Mouse (Mus musculus) C2C12 (cell line): ENCODE data around the gene H1fnt. TPM values are rescaled to one million over a fixed set of nuclear protein-coding genes. Genes with fewer than 3 reads are reported as not detected.

Experiments used
- H3K27me3 ChIP-seq: one replicate; pipeline ENCODE4 v1.6.1; 2011; ENCODE audit not compliant: control insufficient read depth, insufficient read depth, insufficient read length
- H3K36me3 ChIP-seq: one replicate; pipeline ENCODE4 v1.6.1; 2011; ENCODE audit not compliant: control insufficient read depth, insufficient read depth
- H3K4me3 ChIP-seq: one replicate; pipeline ENCODE4 v1.5.1; 2011; ENCODE audit warnings: mild to moderate bottlenecking, control low read depth; ENCODE audit not compliant: poor library complexity, insufficient read depth, severe bottlenecking
- H3K79me2 ChIP-seq: one replicate; pipeline ENCODE4 v1.6.1; 2011; ENCODE audit not compliant: control insufficient read depth, insufficient read depth
- H3K79me3 ChIP-seq: one replicate; pipeline ENCODE4 v1.6.1; 2011; ENCODE audit warnings: low read depth, control low read depth
- H3ac ChIP-seq: one replicate; pipeline ENCODE3; 2011; ENCODE audit warnings: low read depth; ENCODE audit not compliant: control insufficient read depth, insufficient read length
- CEBPB ChIP-seq: IDR thresholded peaks from one replicate; pipeline ENCODE4 v1.6.1; 2011; ENCODE audit warnings: low read depth, mild to moderate bottlenecking, control low read depth, moderate library complexity
- CTCF ChIP-seq: IDR thresholded peaks from one replicate; pipeline ENCODE4 v1.5.1; 2011; ENCODE audit not compliant: control insufficient read depth, insufficient read depth, insufficient read length
- FOSL1 ChIP-seq: IDR thresholded peaks from one replicate; pipeline ENCODE4 v1.8.0; 2011; ENCODE audit warnings: mild to moderate bottlenecking, low read length; ENCODE audit not compliant: poor library complexity, insufficient read depth, severe bottlenecking
- MAX ChIP-seq: IDR thresholded peaks from one replicate; pipeline ENCODE4 v1.6.1; 2011; ENCODE audit warnings: mild to moderate bottlenecking, control low read depth
- MYOD1 ChIP-seq: IDR thresholded peaks from one replicate; pipeline ENCODE4 v1.6.1; 2011; ENCODE audit warnings: low read depth; ENCODE audit not compliant: control insufficient read depth, insufficient read length
- MYOG ChIP-seq: IDR thresholded peaks from one replicate; pipeline ENCODE4 v1.6.1; 2011; ENCODE audit not compliant: control insufficient read depth, insufficient read length; ENCODE audit errors: extremely low read depth
- USF1 ChIP-seq: IDR thresholded peaks from one replicate; pipeline ENCODE4 v1.6.1; 2011; ENCODE audit warnings: low read depth, mild to moderate bottlenecking, control low read depth, moderate library complexity
- polyA plus RNA-seq: library from polyadenylated mRNA; unstranded; fragments of >200 nt; fragmentation: generic; extraction: Trizol; gene quantifications from one replicate; pipeline ENCODE4 v1.2.1, GENCODE M21; 2012; ENCODE audit warnings: missing spikeins

H1fnt gene
- polyA plus RNA-seq, 1 experiment: not detected

GRCm38 (mm10) chr15:98220877-98221276 lies 36.2 kb downstream of the H1fnt start, which contains the start of the genes Gm44579 and Olfr287:
Gene Gm44579, minus strand, starts transcription at chr15:98220977.
Gene Olfr287, minus strand, starts transcription at chr15:98221056.
- Histone ChIP-seq H3ac (no peak within 1 kb of the TSS), H3K36me3 (no peaks in the 10 kb centered on the region), H3K79me2 (no peaks in the 10 kb centered on the region), H3K79me3 (no peaks in the 10 kb centered on the region), H3K27me3 (peaks cover 14% of the 10 kb centered on the region), H3K4me3 (no peak within 1 kb of the TSS)
- TF ChIP-seq MYOD1: no peak

DNA sequence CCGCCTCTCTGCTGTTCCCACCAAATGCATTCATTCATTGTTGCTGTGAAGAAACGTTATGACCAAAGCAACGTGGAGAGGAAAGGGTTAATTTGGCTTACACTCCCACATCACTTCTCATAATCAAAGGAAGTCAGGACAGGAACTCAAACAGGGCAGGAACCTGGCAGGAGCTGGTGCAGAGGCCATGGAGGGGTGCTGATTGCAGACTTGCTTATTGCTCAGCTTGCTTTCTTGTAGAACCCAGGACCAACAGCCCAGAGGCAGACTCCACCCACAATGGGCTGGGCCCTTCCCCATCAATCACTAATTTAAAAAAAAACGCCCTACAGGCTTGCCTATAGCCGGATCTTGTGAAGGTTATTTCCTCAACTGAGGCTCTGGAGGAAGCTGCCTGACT lies 43.0 kb downstream of the H1fnt start:
- Histone ChIP-seq H3K79me2 (no peaks in the 10 kb centered on the region), H3K27me3 (peaks cover 18% of the 10 kb centered on the region), H3K79me3 (no peaks in the 10 kb centered on the region), H3ac (no peak overlapping the region), H3K4me3 (no peak overlapping the region), H3K36me3 (no peaks in the 10 kb centered on the region)
- TF ChIP-seq FOSL1 (no peak), CTCF (no peak), MYOG (no peak), MYOD1 (no peak), USF1 (no peak), MAX (no peak), CEBPB (no peak)

DNA sequence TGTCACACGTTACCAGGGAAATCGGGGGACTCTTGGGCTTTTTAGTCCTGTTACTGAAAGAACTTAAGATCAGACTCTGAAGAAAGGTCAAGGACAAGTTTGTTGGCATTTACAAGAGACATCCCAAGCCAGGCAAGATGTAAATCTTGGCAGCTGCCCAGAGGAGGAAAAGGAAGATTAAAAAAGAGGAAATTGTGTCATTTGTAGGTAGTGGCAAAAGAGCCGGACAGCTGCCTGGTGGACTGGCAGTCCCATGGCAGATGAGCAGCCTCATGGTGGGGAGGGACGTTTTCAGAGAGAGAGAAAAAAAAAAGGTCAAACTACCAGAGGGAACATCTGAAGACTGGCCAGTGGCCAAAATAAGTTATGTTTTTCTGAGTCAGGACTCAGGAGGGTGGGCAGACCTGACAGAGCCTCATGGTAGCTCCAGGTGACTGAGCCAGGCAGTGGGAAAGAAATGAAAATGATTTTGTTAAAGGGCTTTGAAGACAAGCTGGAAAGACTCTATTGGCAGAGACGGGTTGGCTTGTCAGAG lies 43.7 kb downstream of the H1fnt start:
- H3ac ChIP-seq: no peak overlapping the region
- no peak for TF ChIP-seq MYOD1
- no peak for TF ChIP-seq FOSL1
- no peak for TF ChIP-seq CTCF
- no peak for TF ChIP-seq CEBPB
- H3K79me3 ChIP-seq: no peaks in the 10 kb centered on the region
- peaks cover 25% of the 10 kb centered on the region for H3K27me3 ChIP-seq
- no peaks in the 10 kb centered on the region for H3K79me2 ChIP-seq
- H3K36me3 ChIP-seq: no peaks in the 10 kb centered on the region
- no peak overlapping the region for H3K4me3 ChIP-seq

GRCm38 (mm10) chr15:98209676-98210075 lies 47.4 kb downstream of the H1fnt start:
- Histone ChIP-seq H3K79me3 (no peaks in the 10 kb centered on the region), H3K79me2 (no peaks in the 10 kb centered on the region), H3K36me3 (no peaks in the 10 kb centered on the region), H3K4me3 (no peak overlapping the region), H3ac (no peak overlapping the region), H3K27me3 (peaks cover 36% of the 10 kb centered on the region)
- no peak for TF ChIP-seq FOSL1
- no peak for TF ChIP-seq CEBPB
- TF ChIP-seq MAX: no peak
- no peak for TF ChIP-seq CTCF
- no peak for TF ChIP-seq MYOG
- no peak for TF ChIP-seq MYOD1
- TF ChIP-seq USF1: no peak

Other genes starting within 250 kb of the H1fnt start
- gene Pfkm, start 164.7 kb downstream of the H1fnt start, polyA plus RNA-seq: 36.4 TPM
- gene Senp1, start 163.5 kb downstream of the H1fnt start, polyA plus RNA-seq: 21.7 TPM
- 39.0 TPM for gene Asb8, start 91.7 kb downstream of the H1fnt start, polyA plus RNA-seq
- gene Ccdc184, start 90.1 kb downstream of the H1fnt start, polyA plus RNA-seq: 1.1 TPM
- not detected for gene Olfr288, start 61.8 kb downstream of the H1fnt start, polyA plus RNA-seq
- gene Gm44579, start 36.3 kb downstream of the H1fnt start, polyA plus RNA-seq: not detected
- gene Olfr287, start 36.2 kb downstream of the H1fnt start, polyA plus RNA-seq: not detected
- gene Olfr286, start 22.8 kb downstream of the H1fnt start, polyA plus RNA-seq: not detected
- gene Zfp641, start 38.9 kb upstream of the H1fnt start, polyA plus RNA-seq: not detected
- not detected for gene Olfr285, start 60.1 kb upstream of the H1fnt start, polyA plus RNA-seq
- not detected for gene Olfr284, start 83.7 kb upstream of the H1fnt start, polyA plus RNA-seq
- gene Olfr283, start 123.7 kb upstream of the H1fnt start, polyA plus RNA-seq: not detected
- not detected for gene Olfr282, start 173.9 kb upstream of the H1fnt start, polyA plus RNA-seq
- gene Olfr281, start 195.3 kb upstream of the H1fnt start, polyA plus RNA-seq: not detected
- gene OR5BS1P, start 212.6 kb upstream of the H1fnt start, polyA plus RNA-seq: not detected
- gene Lalba, start 225.4 kb upstream of the H1fnt start, polyA plus RNA-seq: not detected
- not detected for gene Olfr279, start 235.1 kb upstream of the H1fnt start, polyA plus RNA-seq